Mouse (Mus musculus) liver, embryonic 18 days (tissue): ENCODE results near the gene Map4. TPM values are rescaled to one million over a fixed set of nuclear protein-coding genes. Genes with fewer than 3 reads are reported as not detected.

Source experiments
- polyA plus RNA-seq: library from polyadenylated mRNA; depleted of rRNA; stranded (reverse); fragments of >200 nt; gene quantifications from 2 replicates; pipeline ENCODE4 v1.2.3, GENCODE M21; 2012; rRNA removed

Map4 gene
- polyA plus RNA-seq: 14.1 and 17.6 TPM in 2 replicates

GRCm38 (mm10) chr9:109931257-109932171, at the start of gene Map4:
Gene Map4 (plus strand): TSS chr9:109931460.

GRCm38 (mm10) chr9:110116977-110117778, 185.9 kb downstream of the Map4 start, which contains the start of gene Smarcc1:
Gene Smarcc1 (plus strand): TSS chr9:110117708.

GRCm38 (mm10) chr9:110117779-110118139, 186.5 kb downstream of the Map4 start, which contains the start of gene Dhx30:
Gene Dhx30 (minus strand): TSS chr9:110117830.

Other genes starting within 250 kb of the Map4 start
- 0.04 and 0.05 TPM in 2 replicates for gene Fbxw18, start 228.8 kb upstream of the Map4 start, polyA plus RNA-seq
- 0.02 TPM in 1 of 2 replicates, not detected in the other for gene Fbxw26, start 185.4 kb upstream of the Map4 start, polyA plus RNA-seq
- gene Fbxw27, start 140.8 kb upstream of the Map4 start, polyA plus RNA-seq: 0.10 TPM in 1 of 2 replicates, not detected in the other
- gene Spink8, start 119.2 kb upstream of the Map4 start, polyA plus RNA-seq: not detected in 2 replicates
- gene Nme6, start 98.7 kb upstream of the Map4 start, polyA plus RNA-seq: 40.1 and 46.4 TPM in 2 replicates
- gene Camp, start 81.8 kb upstream of the Map4 start, polyA plus RNA-seq: 463 and 697 TPM in 2 replicates
- gene Cdc25a, start 55.9 kb upstream of the Map4 start, polyA plus RNA-seq: 6.4 and 7.5 TPM in 2 replicates
- 7.1 and 8.4 TPM in 2 replicates for gene Smarcc1, start 186.2 kb downstream of the Map4 start, polyA plus RNA-seq
- 19.8 and 23.6 TPM in 2 replicates for gene Dhx30, start 186.4 kb downstream of the Map4 start, polyA plus RNA-seq